Mouse (Mus musculus) forebrain, postnatal 0 days (tissue): Measurements from ENCODE around the gene Pabpn1. TPM values are rescaled to one million over a fixed set of nuclear protein-coding genes. Genes with fewer than 3 reads are reported as not detected.

Experiments
- ATAC-seq: fragments of 200-750 bp; cut with Nextera tagmentation; 2 replicates; pipeline ENCODE4 v1.8.0; 2017; ENCODE audit warnings: mild to moderate bottlenecking, moderate library complexity
- DNase-seq: peaks from one replicate; pipeline ENCODE4 v3.0.0-alpha.2; 2015
- H3K27ac ChIP-seq: fragments of 300-500 bp; sonication (generic); 2 replicates; pipeline ENCODE4 v1.5.1; 2014; ENCODE audit warnings: low read depth, mild to moderate bottlenecking, antibody characterized with exemption, low read length, moderate library complexity, mixed read lengths
- H3K27me3 ChIP-seq: fragments of 300-500 bp; sonication (generic); 2 replicates; pipeline ENCODE4 v1.6.1; 2014; ENCODE audit warnings: mild to moderate bottlenecking, low read length, mixed read lengths; ENCODE audit not compliant: insufficient read depth
- H3K36me3 ChIP-seq: fragments of 300-500 bp; sonication (generic); 2 replicates; pipeline ENCODE4 v1.6.1; 2014; ENCODE audit warnings: mild to moderate bottlenecking, moderate library complexity; ENCODE audit not compliant: insufficient read depth
- H3K4me1 ChIP-seq: fragments of 300-500 bp; sonication (generic); 2 replicates; pipeline ENCODE4 v1.6.1; 2014; ENCODE audit warnings: antibody characterized with exemption; ENCODE audit not compliant: insufficient read depth
- H3K4me2 ChIP-seq: fragments of 300-500 bp; sonication (generic); 2 replicates; pipeline ENCODE4 v1.6.1; 2014; ENCODE audit warnings: low read depth, mild to moderate bottlenecking, moderate library complexity
- H3K4me3 ChIP-seq: fragments of 300-500 bp; sonication (generic); 2 replicates; pipeline ENCODE4 v1.5.1; 2014; ENCODE audit warnings: low read depth, low read length, mixed read lengths
- H3K9ac ChIP-seq: fragments of 300-500 bp; sonication (generic); 2 replicates; pipeline ENCODE4 v1.6.1; 2014; ENCODE audit warnings: mild to moderate bottlenecking
- H3K9me3 ChIP-seq: fragments of 300-500 bp; sonication (generic); 2 replicates; pipeline ENCODE4 v1.6.1; 2016; ENCODE audit warnings: low read length
- CTCF ChIP-seq: sonication (generic); IDR thresholded peaks from 2 replicates; pipeline ENCODE4 v1.5.1; 2016; ENCODE audit warnings: antibody characterized with exemption, control low read depth, low read depth
- WGBS: fragments of 180-500 bp; shearing (Covaris S2); extraction: QIAGEN DNeasy Blood & Tissue Kit; methylation state at CpG from one replicate; pipeline ENCODE4 v1.1.7; 2014; 5-methylcytosine and 5-hydroxymethylcytosine counted together
- polyA plus RNA-seq: library from polyadenylated mRNA; unstranded; fragments of >200 nt; fragmentation: Nextera tagmentation; extraction: Ambion mirVana; gene quantifications from 2 replicates; pipeline ENCODE4 v1.2.1, GENCODE M21; 2015
- total RNA-seq: library from RNA; depleted of rRNA; stranded (reverse); fragments of >200 nt; gene quantifications from 2 replicates; pipeline ENCODE4 v1.2.3, GENCODE M21; 2014; rRNA removed

The Pabpn1 gene
- total RNA-seq (113 and 116 TPM in 2 replicates), polyA plus RNA-seq (105 and 126 TPM in 2 replicates)

DNA sequence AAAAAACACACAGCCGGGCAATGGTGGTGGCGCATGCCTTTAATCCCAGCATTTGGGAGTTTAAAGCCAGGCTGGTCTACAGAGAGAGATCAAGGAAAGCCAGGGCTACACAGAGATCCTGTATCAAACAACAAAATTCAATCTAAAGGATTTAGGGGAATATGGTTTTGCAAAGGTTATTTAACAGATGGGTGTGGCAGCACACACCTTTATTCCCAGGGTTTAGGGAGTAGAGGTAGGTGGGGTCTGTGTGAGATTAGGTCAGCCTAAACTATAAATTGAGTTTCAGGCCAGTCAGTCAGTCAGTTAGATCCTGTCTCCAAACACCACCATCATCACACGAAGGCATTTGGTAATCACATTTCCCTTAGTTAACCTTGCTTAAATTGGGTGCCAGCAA lies at the start of gene Pabpn1:
TSS of gene Pabpn1 (plus strand) at position 301 of the 400 bp plus-strand sequence.
- ATAC-seq: no peak
- Histone ChIP-seq H3K4me1 (no peaks in the 10 kb centered on the region), H3K36me3 (peaks cover 21% of the 10 kb centered on the region), H3K9me3 (no peaks in the 10 kb centered on the region), H3K4me3 (peak within 1 kb of the TSS; percentile 98), H3K27me3 (no peaks in the 10 kb centered on the region), H3K4me2 (peak within 1 kb of the TSS; percentile 46), H3K9ac (0 out of 2 replicates have a peak within 1 kb of the TSS, but pooled peaks have one; percentile 22), H3K27ac (peak within 1 kb of the TSS; percentile 66)
- 93% methylated on average over 3 of the region's 3 CpGs for WGBS
- no peak for TF ChIP-seq CTCF
- DNase-seq: no peak

- DNase-seq (peak; percentile 59), ATAC-seq (0 out of 2 replicates have a peak, but pooled peaks have one; percentile 36)
- peak; percentile 56 for TF ChIP-seq CTCF
- Histone ChIP-seq H3K4me1 (no peaks in the 10 kb centered on the region), H3K27me3 (no peaks in the 10 kb centered on the region), H3K36me3 (no peaks in the 10 kb centered on the region), H3K9me3 (no peaks in the 10 kb centered on the region), H3K9ac (no peak overlapping the region), H3K27ac (no peak overlapping the region), H3K4me2 (no peak overlapping the region), H3K4me3 (no peak overlapping the region)
- 5% methylated on average over 4 of the region's 4 CpGs for WGBS
Measured at GRCm38 (mm10) chr14:54843461-54843860, 48.8 kb upstream of the Pabpn1 start.

GRCm38 (mm10) chr14:54855726-54856125 lies 36.6 kb upstream of the Pabpn1 start:
- H3K27ac ChIP-seq: no peak overlapping the region
- H3K4me3 ChIP-seq: no peak overlapping the region
- no peak overlapping the region for H3K4me2 ChIP-seq
- TF ChIP-seq CTCF: no peak
- peaks cover 11% of the 10 kb centered on the region for H3K36me3 ChIP-seq
- H3K27me3 ChIP-seq: no peaks in the 10 kb centered on the region
- H3K9ac ChIP-seq: no peak overlapping the region
- WGBS: 96% methylated on average over 3 of the region's 3 CpGs
- H3K4me1 ChIP-seq: no peaks in the 10 kb centered on the region
- H3K9me3 ChIP-seq: no peaks in the 10 kb centered on the region
- no peak for ATAC-seq
- DNase-seq: no peak

DNA sequence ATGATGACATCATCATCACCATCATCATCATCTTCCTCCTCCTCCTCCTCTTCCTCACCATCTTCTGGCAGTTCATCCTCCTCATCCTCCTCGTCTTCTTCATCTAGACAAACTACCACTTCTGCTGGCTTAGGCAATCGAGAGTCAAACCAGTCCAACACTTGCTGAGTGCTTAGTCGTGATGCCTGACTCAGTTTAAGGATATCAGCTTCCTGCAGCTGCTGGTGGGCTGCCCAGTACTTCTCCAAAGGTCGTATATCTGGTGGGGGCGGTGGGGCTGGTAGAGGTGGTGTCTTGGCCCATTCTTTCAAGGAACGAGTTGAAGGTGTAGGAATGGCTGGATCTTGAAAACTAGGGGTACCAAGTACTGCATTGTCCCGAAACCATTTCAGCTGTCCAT lies 35.6 kb upstream of the Pabpn1 start:
- H3K4me1 ChIP-seq: no peaks in the 10 kb centered on the region
- DNase-seq (no peak), ATAC-seq (no peak)
- peaks cover 11% of the 10 kb centered on the region for H3K36me3 ChIP-seq
- 93% methylated on average over 7 of the region's 7 CpGs for WGBS
- no peak for TF ChIP-seq CTCF
- H3K4me3 ChIP-seq: no peak overlapping the region
- no peak overlapping the region for H3K9ac ChIP-seq
- no peaks in the 10 kb centered on the region for H3K27me3 ChIP-seq
- H3K4me2 ChIP-seq: no peak overlapping the region
- H3K27ac ChIP-seq: no peak overlapping the region
- no peaks in the 10 kb centered on the region for H3K9me3 ChIP-seq

DNA sequence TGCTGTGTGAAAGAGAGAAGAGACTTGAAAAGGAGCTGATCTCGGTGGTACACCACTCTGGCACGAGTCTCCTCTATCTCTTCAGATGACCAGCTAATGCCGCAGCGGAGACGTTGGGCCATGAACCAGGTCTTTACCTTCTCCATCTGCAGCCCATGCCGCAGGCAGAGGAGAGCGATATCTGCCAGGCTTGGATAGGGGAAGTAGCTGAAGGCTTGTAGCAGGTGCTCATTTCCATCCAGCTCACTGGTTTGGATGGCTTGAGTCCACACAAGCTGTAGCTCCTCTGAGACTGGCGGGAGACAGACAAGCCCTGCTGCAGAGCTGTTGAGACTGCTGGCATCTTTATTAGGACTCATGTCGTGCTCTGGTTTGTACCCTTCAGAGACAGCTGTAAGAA lies 34.4 kb upstream of the Pabpn1 start:
- Histone ChIP-seq H3K9ac (no peak overlapping the region), H3K27ac (no peak overlapping the region), H3K27me3 (no peaks in the 10 kb centered on the region), H3K4me2 (no peak overlapping the region), H3K4me3 (no peak overlapping the region), H3K9me3 (no peaks in the 10 kb centered on the region), H3K4me1 (no peaks in the 10 kb centered on the region), H3K36me3 (peaks cover 11% of the 10 kb centered on the region)
- DNase-seq (no peak), ATAC-seq (no peak)
- WGBS: 90% methylated on average over 9 of the region's 9 CpGs
- TF ChIP-seq CTCF: no peak

DNA sequence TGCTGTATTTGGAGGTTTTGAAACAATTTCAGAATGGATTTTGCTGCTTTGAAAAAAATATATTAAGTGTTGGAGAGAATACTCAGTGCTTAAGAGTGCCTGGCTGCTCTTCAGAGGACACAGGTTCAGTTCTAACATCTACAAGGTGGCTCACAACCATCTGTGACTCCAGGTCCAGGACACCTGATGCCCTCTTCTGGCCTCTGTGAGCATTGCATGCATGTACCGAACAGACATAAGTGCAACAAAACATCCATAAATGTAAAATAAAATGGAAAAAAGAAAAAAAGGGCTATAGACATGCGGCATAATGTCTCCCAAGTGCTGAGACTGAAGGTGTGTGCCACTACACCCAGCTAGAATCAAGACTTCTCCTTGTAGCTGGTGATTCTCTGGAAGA lies 31.8 kb upstream of the Pabpn1 start:
- H3K4me3 ChIP-seq: no peak overlapping the region
- H3K36me3 ChIP-seq: peaks cover 6% of the 10 kb centered on the region; the same call in 1 of the 2 replicates
- no peaks in the 10 kb centered on the region for H3K27me3 ChIP-seq
- H3K9me3 ChIP-seq: no peaks in the 10 kb centered on the region
- H3K27ac ChIP-seq: no peak overlapping the region
- H3K9ac ChIP-seq: no peak overlapping the region
- ATAC-seq (no peak), DNase-seq (peak; percentile 62)
- peak; percentile 79 for TF ChIP-seq CTCF
- H3K4me1 ChIP-seq: 0 out of 2 replicates have a peak, but pooled peaks cover 4% of the 10 kb centered on the region
- no peak overlapping the region for H3K4me2 ChIP-seq
- 19% methylated on average over 2 of the region's 2 CpGs for WGBS

GRCm38 (mm10) chr14:54863501-54864312 lies 28.6 kb upstream of the Pabpn1 start:
- TF ChIP-seq CTCF: peak; percentile 17
- WGBS: 1% methylated on average over 56 of the region's 56 CpGs

More at GRCm38 (mm10) chr14:54863501-54864312, 28.6 kb upstream of the Pabpn1 start:
- Histone ChIP-seq H3K27me3 (no peaks in the 10 kb centered on the region), H3K4me1 (0 out of 2 replicates have a peak, but pooled peaks cover 4% of the 10 kb centered on the region), H3K9ac (peak overlapping the region; percentile 81), H3K27ac (peak overlapping the region; percentile 50; the same call in 1 of the 2 replicates), H3K4me3 (peak overlapping the region; percentile 90), H3K9me3 (no peaks in the 10 kb centered on the region), H3K4me2 (peak overlapping the region; percentile 86), H3K36me3 (no peaks in the 10 kb centered on the region)
- DNase-seq (peak; percentile 92), ATAC-seq (peak; percentile 100)
